Mouse (Mus musculus) thymus, adult 2 months (tissue): ENCODE data around the gene Ndufs5.

Experiments used
- CTCF ChIP-seq: fragments of 200-500 bp; IDR thresholded peaks from 2 replicates; pipeline ENCODE4 v1.5.1; 2012; ENCODE audit warnings: mild to moderate bottlenecking, control low read depth, low read length, moderate library complexity, borderline replicate concordance; ENCODE audit not compliant: control insufficient read depth, poor library complexity, insufficient read depth; ENCODE audit errors: extremely low read depth
- POLR2A ChIP-seq: fragments of 200-500 bp; IDR thresholded peaks from 2 replicates; pipeline ENCODE4 v1.6.1; 2012; ENCODE audit warnings: mild to moderate bottlenecking, low read length, control low read depth, moderate library complexity; ENCODE audit not compliant: control insufficient read depth, poor library complexity, insufficient read depth; ENCODE audit errors: extremely low read depth

DNA sequence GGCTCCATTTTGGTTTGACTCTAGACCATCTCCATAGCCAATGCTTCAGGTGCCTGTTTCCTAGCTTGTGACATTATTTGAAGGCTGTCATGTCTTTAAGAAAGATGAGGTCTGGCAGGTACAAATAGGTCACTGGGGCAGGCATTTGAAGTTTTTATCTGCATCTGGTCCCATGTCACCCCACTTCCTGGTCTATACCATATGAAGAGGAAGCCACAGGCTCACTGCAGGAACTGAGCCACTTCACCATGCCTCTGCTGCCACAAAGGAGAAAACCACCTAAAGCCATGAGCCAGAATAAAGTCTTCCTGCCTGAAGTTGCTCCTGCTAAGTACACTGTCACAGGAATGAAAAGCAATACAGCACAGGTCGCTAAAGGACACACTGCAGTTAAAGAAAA is 24.9 kb upstream of the Ndufs5 start:
- TF ChIP-seq POLR2A (no peak), CTCF (no peak)
